Mouse (Mus musculus): Measurements from ENCODE around the gene Id1. TPM values are rescaled to one million over a fixed set of nuclear protein-coding genes. Genes with fewer than 3 reads are reported as not detected.

Gene Id1
- polyA plus RNA-seq, 1 experiment from 2014 or later, result 61.1 TPM

- 36% methylated on average over 8 of the region's 8 CpGs for WGBS
- no peaks in the 10 kb centered on the region for H3K36me3 ChIP-seq (ENCODE audit: control insufficient read depth, insufficient read depth, low read length)
- H3K27me3 ChIP-seq (ENCODE audit: control insufficient read depth, insufficient read depth, low read length), result peaks cover under 1% of the 10 kb centered on the region; the same call in 1 of the 2 replicates
- H3K4me3 ChIP-seq (ENCODE audit: control insufficient read depth in 1 of 2, insufficient read depth in 1 of 2, low read depth in 1 of 2, low read length in 2 of 2), result no peak overlapping the region
- peak overlapping the region; percentile 58 to 78 for H3K27ac ChIP-seq (replicated peaks in 1 of 2; ENCODE audit: control insufficient read depth in 1 of 2, insufficient read depth in 1 of 2, low read depth in 2 of 2, low read length in 2 of 2)
- H3K9me3 ChIP-seq (ENCODE audit: control insufficient read depth, low read length), result no peaks in the 10 kb centered on the region
- H3K9ac ChIP-seq (ENCODE audit: low read length), result 0 out of 2 replicates have a peak overlapping the region, but pooled peaks have one; percentile 31
- peaks cover 27 to 28% of the 10 kb centered on the region in 2 experiments for H3K4me1 ChIP-seq (ENCODE audit: control insufficient read depth in 2 of 2, insufficient read depth in 2 of 2, low read length in 2 of 2)
- ATAC-seq (ENCODE audit: insufficient number of reproducible peaks, insufficient read depth, low FRiP score, low read depth), result no peak
- no peak overlapping the region for H3K4me2 ChIP-seq (ENCODE audit: low read length)
These were observed 6.9 kb upstream of the Id1 start for GRCm38 (mm10) chr2:152729013-152729635.

- Histone ChIP-seq H3K4me1 (ENCODE audit: control insufficient read depth in 2 of 2, insufficient read depth in 2 of 2, low read length in 2 of 2) (peaks cover 27 to 31% of the 10 kb centered on the region in 2 experiments), H3K9me3 (ENCODE audit: control insufficient read depth, low read length) (no peaks in the 10 kb centered on the region), H3K27ac (replicated peaks in 1 of 2; ENCODE audit: control insufficient read depth in 1 of 2, insufficient read depth in 1 of 2, low read depth in 2 of 2, low read length in 2 of 2) (peak overlapping the region; percentile 58 to 78), H3K36me3 (ENCODE audit: control insufficient read depth, insufficient read depth, low read length) (no peaks in the 10 kb centered on the region), H3K27me3 (ENCODE audit: control insufficient read depth, insufficient read depth, low read length) (no peaks in the 10 kb centered on the region), H3K4me2 (ENCODE audit: low read length) (no peak overlapping the region), H3K9ac (ENCODE audit: low read length) (0 out of 2 replicates have a peak overlapping the region, but pooled peaks have one; percentile 31), H3K4me3 (ENCODE audit: control insufficient read depth in 1 of 2, insufficient read depth in 1 of 2, low read depth in 1 of 2, low read length in 2 of 2) (no peak overlapping the region)
- ATAC-seq (ENCODE audit: insufficient number of reproducible peaks, insufficient read depth, low FRiP score, low read depth), result peak; percentile 79
- WGBS, result 10% methylated on average over 7 of the region's 7 CpGs
These were observed 6.4 kb upstream of the Id1 start for GRCm38 (mm10) chr2:152729636-152730020.

- H3K9ac ChIP-seq (ENCODE audit: low read length), result no peak overlapping the region
- no peak overlapping the region for H3K27ac ChIP-seq (replicated peaks in 1 of 2; ENCODE audit: control insufficient read depth in 1 of 2, insufficient read depth in 1 of 2, low read depth in 2 of 2, low read length in 2 of 2)
- no peaks in the 10 kb centered on the region for H3K27me3 ChIP-seq (ENCODE audit: control insufficient read depth, insufficient read depth, low read length)
- ATAC-seq (ENCODE audit: insufficient number of reproducible peaks, insufficient read depth, low FRiP score, low read depth), result no peak
- WGBS, result 95% methylated on average over 2 of the region's 2 CpGs
- no peak overlapping the region for H3K4me2 ChIP-seq (ENCODE audit: low read length)
- H3K4me1 ChIP-seq (ENCODE audit: control insufficient read depth in 2 of 2, insufficient read depth in 2 of 2, low read length in 2 of 2), result peaks cover 33 to 47% of the 10 kb centered on the region in 2 experiments
- H3K9me3 ChIP-seq (ENCODE audit: control insufficient read depth, low read length), result no peaks in the 10 kb centered on the region
- H3K36me3 ChIP-seq (ENCODE audit: control insufficient read depth, insufficient read depth, low read length), result no peaks in the 10 kb centered on the region
- H3K4me3 ChIP-seq (ENCODE audit: control insufficient read depth in 1 of 2, insufficient read depth in 1 of 2, low read depth in 1 of 2, low read length in 2 of 2), result no peak overlapping the region
These were observed 2.9 kb upstream of the Id1 start for GRCm38 (mm10) chr2:152733201-152733600.

GRCm38 (mm10) chr2:152734501-152734900, 1.6 kb upstream of the Id1 start:
- H3K4me2 ChIP-seq (ENCODE audit: low read length), result peak overlapping the region; percentile 84
- H3K36me3 ChIP-seq (ENCODE audit: control insufficient read depth, insufficient read depth, low read length), result no peaks in the 10 kb centered on the region
- peak overlapping the region in 1 of 2 experiments; percentile 63; a peak in 3 of 4 replicates for H3K4me3 ChIP-seq (ENCODE audit: control insufficient read depth in 1 of 2, insufficient read depth in 1 of 2, low read depth in 1 of 2, low read length in 2 of 2)
- peak overlapping the region; percentile 60 for H3K9ac ChIP-seq (ENCODE audit: low read length)
- H3K4me1 ChIP-seq (ENCODE audit: control insufficient read depth in 2 of 2, insufficient read depth in 2 of 2, low read length in 2 of 2), result peaks cover 24 to 45% of the 10 kb centered on the region in 2 experiments
- no peaks in the 10 kb centered on the region for H3K9me3 ChIP-seq (ENCODE audit: control insufficient read depth, low read length)
- H3K27ac ChIP-seq (replicated peaks in 1 of 2; ENCODE audit: control insufficient read depth in 1 of 2, insufficient read depth in 1 of 2, low read depth in 2 of 2, low read length in 2 of 2), result peak overlapping the region; percentile 51 to 70; a peak in 3 of 4 replicates
- ATAC-seq (ENCODE audit: insufficient number of reproducible peaks, insufficient read depth, low FRiP score, low read depth), result no peak
- no peaks in the 10 kb centered on the region for H3K27me3 ChIP-seq (ENCODE audit: control insufficient read depth, insufficient read depth, low read length)
- WGBS, result 15% methylated on average over 10 of the region's 10 CpGs

- ATAC-seq (ENCODE audit: insufficient number of reproducible peaks, insufficient read depth, low FRiP score, low read depth), result peak; percentile 80
- peaks cover 22 to 43% of the 10 kb centered on the region in 2 experiments for H3K4me1 ChIP-seq (ENCODE audit: control insufficient read depth in 2 of 2, insufficient read depth in 2 of 2, low read length in 2 of 2)
- H3K4me2 ChIP-seq (ENCODE audit: low read length), result peak overlapping the region; percentile 84
- 0% methylated on average over 28 of the region's 28 CpGs for WGBS
- no peaks in the 10 kb centered on the region for H3K27me3 ChIP-seq (ENCODE audit: control insufficient read depth, insufficient read depth, low read length)
- no peaks in the 10 kb centered on the region for H3K36me3 ChIP-seq (ENCODE audit: control insufficient read depth, insufficient read depth, low read length)
- no peaks in the 10 kb centered on the region for H3K9me3 ChIP-seq (ENCODE audit: control insufficient read depth, low read length)
- H3K9ac ChIP-seq (ENCODE audit: low read length), result peak overlapping the region; percentile 88
- peak overlapping the region; percentile 25 to 63 for H3K4me3 ChIP-seq (ENCODE audit: control insufficient read depth in 1 of 2, insufficient read depth in 1 of 2, low read depth in 1 of 2, low read length in 2 of 2)
- H3K27ac ChIP-seq (replicated peaks in 1 of 2; ENCODE audit: control insufficient read depth in 1 of 2, insufficient read depth in 1 of 2, low read depth in 2 of 2, low read length in 2 of 2), result peak overlapping the region; percentile 82 to 87
These were observed 1.1 kb upstream of the Id1 start for GRCm38 (mm10) chr2:152734984-152735383.

DNA sequence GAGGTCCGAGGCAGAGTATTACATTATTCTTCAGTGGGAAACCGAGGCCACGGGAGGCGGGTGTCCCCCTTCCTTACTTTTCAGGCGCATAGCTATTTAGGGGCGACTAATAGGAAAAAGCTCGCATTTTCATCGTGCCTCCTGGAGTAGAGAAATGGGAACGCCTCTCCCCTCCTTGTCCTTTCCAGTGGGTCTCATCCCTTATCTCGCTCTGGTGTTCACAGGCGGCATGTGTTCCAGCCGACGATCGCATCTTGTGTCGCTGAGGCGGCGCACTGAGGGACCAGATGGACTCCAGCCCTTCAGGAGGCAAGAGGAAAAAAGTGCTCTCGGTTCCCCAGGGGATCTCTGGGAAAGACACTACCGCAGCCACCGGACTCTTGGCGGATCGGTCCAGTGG, 697 bp downstream of the Id1 start:
- no peak for ATAC-seq (ENCODE audit: insufficient number of reproducible peaks, insufficient read depth, low FRiP score, low read depth)
- Histone ChIP-seq H3K4me3 (ENCODE audit: control insufficient read depth in 1 of 2, insufficient read depth in 1 of 2, low read depth in 1 of 2, low read length in 2 of 2) (peak overlapping the region; percentile 58 to 63), H3K4me1 (ENCODE audit: control insufficient read depth in 2 of 2, insufficient read depth in 2 of 2, low read length in 2 of 2) (peaks cover 25 to 50% of the 10 kb centered on the region in 2 experiments), H3K9ac (ENCODE audit: low read length) (peak overlapping the region; percentile 88), H3K27ac (replicated peaks in 1 of 2; ENCODE audit: control insufficient read depth in 1 of 2, insufficient read depth in 1 of 2, low read depth in 2 of 2, low read length in 2 of 2) (peak overlapping the region; percentile 80 to 82), H3K27me3 (ENCODE audit: control insufficient read depth, insufficient read depth, low read length) (no peaks in the 10 kb centered on the region), H3K4me2 (ENCODE audit: low read length) (peak overlapping the region; percentile 84), H3K9me3 (ENCODE audit: control insufficient read depth, low read length) (no peaks in the 10 kb centered on the region), H3K36me3 (ENCODE audit: control insufficient read depth, insufficient read depth, low read length) (no peaks in the 10 kb centered on the region)
- WGBS, result under 1% methylated on average over 22 of the region's 22 CpGs

DNA sequence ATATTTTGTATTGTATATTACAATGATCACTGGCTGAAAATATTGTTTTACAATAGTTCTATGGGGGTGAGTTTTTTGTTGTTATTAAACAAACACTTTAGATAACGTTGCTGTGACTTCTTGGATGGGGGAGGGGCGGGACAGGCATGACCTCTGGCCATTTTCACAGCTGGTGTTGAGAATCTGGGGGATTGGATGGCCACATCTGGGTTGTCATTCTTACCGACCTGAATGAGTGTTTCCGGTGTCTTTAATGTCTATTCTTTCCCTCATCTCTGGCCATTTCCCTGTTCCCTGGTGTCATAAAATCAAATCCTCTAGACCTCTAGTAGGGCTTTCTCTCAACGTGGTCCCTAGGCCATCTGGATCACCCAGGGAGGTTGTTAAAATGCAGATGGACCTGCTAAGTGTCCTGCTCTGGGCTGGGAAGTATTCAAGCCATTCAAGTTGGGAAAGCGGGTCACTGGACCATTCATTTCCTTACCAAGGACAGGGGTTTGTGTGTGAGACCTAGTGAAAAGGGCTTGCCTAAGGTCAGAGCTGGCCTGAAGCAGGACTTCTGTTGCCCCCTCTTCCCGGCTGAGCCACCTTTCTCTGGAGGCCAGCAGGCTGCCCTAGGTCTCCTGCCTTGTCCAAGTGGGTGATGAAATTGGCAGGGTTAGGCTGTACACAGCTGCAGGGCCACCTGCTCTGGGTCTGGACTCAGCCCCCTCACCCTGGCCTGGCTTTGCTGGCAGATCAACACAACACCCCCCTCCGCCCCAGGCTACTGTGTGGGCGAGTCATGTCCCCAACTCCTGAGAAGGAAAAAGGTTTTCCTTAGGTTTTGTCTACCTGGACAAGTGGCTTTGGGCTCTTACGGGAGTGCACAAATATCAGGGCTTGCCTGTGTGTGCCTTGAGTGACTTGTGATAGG, 1.5 kb downstream of the Id1 start:
- Histone ChIP-seq H3K27ac (replicated peaks in 1 of 2; ENCODE audit: control insufficient read depth in 1 of 2, insufficient read depth in 1 of 2, low read depth in 2 of 2, low read length in 2 of 2) (peak overlapping the region; percentile 80 to 82), H3K4me3 (ENCODE audit: control insufficient read depth in 1 of 2, insufficient read depth in 1 of 2, low read depth in 1 of 2, low read length in 2 of 2) (peak overlapping the region; percentile 58 to 63), H3K9me3 (ENCODE audit: control insufficient read depth, low read length) (no peaks in the 10 kb centered on the region), H3K36me3 (ENCODE audit: control insufficient read depth, insufficient read depth, low read length) (no peaks in the 10 kb centered on the region), H3K27me3 (ENCODE audit: control insufficient read depth, insufficient read depth, low read length) (no peaks in the 10 kb centered on the region), H3K4me1 (ENCODE audit: control insufficient read depth in 2 of 2, insufficient read depth in 2 of 2, low read length in 2 of 2) (peaks cover 28 to 57% of the 10 kb centered on the region in 2 experiments), H3K4me2 (ENCODE audit: low read length) (peak overlapping the region; percentile 84), H3K9ac (ENCODE audit: low read length) (peak overlapping the region; percentile 88)
- WGBS, result 24% methylated on average over 10 of the region's 10 CpGs
- no peak for ATAC-seq (ENCODE audit: insufficient number of reproducible peaks, insufficient read depth, low FRiP score, low read depth)

All from heart, embryonic 14.5 days (tissue).